Mouse (Mus musculus): ENCODE measurements around the gene Galntl6. TPM values are rescaled to one million over a fixed set of nuclear protein-coding genes. Genes with fewer than 3 reads are reported as not detected.

Gene Galntl6
- polyA plus RNA-seq, 1 experiment from 2014 or later = 0.35 TPM

DNA sequence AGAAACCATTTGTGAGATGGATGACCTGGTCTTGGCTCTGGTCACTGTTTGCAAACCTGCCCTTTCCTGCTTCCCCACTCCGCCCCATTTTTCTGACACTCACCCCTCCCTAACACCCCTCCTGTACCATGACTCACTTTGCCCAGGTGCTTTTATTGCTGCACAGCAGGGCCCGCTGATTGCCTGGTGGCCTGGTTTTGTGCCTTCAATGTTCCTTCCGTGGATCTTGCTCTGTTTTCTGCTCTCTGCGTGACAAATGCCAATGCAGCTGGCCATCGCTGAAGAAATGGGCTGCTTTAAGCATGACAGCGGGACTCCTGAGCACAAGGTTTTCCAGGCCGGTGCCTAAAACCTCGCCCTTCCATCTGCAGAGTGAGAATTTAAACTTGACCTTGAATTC is 1171.1 kb downstream of the Galntl6 start:
- 38% methylated on average over 8 of the region's 8 CpGs for WGBS
- Histone ChIP-seq H3K27me3 (no peaks in the 10 kb centered on the region), H3K9ac (no peak overlapping the region), H3K4me1 (0 out of 2 replicates have a peak, but pooled peaks cover 10% of the 10 kb centered on the region), H3K4me2 (no peak overlapping the region), H3K27ac (no peak overlapping the region), H3K4me3 (no peak overlapping the region), H3K36me3 (no peaks in the 10 kb centered on the region), H3K9me3 (no peaks in the 10 kb centered on the region)
- ATAC-seq (ENCODE audit: insufficient number of reproducible peaks, low FRiP score, low TSS enrichment, low read depth) = no peak

DNA sequence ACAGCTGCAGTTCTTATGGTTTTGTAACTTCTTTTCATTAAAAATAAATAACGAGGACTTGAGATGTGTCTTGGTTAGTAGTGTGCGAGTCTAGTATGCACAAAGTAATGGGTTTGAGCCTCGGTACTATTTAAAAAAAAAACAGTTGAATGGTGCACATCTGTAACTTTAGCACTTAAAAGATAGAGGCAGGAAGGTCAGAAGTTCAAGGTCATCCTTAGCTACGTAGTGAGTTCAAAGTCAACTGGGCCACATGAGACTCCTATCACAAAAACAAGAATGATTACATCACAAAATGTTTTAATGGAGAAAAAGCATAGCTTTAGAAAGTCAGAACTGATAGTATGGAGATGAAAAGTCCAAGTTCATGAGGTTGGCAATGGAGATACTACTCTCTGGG is 1175.2 kb downstream of the Galntl6 start:
- H3K9ac ChIP-seq = no peak overlapping the region
- H3K4me3 ChIP-seq = no peak overlapping the region
- no peaks in the 10 kb centered on the region for H3K27me3 ChIP-seq
- 0 out of 2 replicates have a peak, but pooled peaks cover 10% of the 10 kb centered on the region for H3K4me1 ChIP-seq
- H3K4me2 ChIP-seq = no peak overlapping the region
- H3K36me3 ChIP-seq = no peaks in the 10 kb centered on the region
- no peak overlapping the region for H3K27ac ChIP-seq
- 81% methylated on average over 4 of the region's 4 CpGs for WGBS
- no peak for ATAC-seq (ENCODE audit: insufficient number of reproducible peaks, low FRiP score, low TSS enrichment, low read depth)
- no peaks in the 10 kb centered on the region for H3K9me3 ChIP-seq

DNA sequence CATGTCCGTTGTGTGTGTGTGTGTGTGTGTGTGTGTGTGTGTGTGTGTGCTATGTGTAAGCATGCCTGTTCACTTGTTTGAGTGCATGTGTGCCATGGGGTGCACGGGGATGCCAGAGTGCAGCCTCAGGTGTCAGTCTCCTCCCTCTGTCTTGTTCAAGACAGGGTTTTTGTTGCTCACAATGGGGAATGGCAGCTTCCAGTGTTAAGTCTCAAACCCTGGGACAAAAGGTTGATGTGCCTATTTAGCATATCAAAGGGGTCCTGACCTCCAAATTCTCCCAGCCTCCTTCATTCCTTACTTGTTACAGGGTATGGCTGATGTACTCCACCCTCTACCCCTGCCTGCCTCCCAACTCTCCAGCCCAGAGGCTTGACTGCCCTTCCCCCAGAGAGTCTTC is 1179.6 kb downstream of the Galntl6 start:
- H3K9me3 ChIP-seq = no peaks in the 10 kb centered on the region
- no peaks in the 10 kb centered on the region for H3K27me3 ChIP-seq
- ATAC-seq (ENCODE audit: insufficient number of reproducible peaks, low FRiP score, low TSS enrichment, low read depth) = no peak
- H3K9ac ChIP-seq = no peak overlapping the region
- H3K4me3 ChIP-seq = no peak overlapping the region
- WGBS = 24% methylated on average over 2 of the region's 2 CpGs
- H3K36me3 ChIP-seq = no peaks in the 10 kb centered on the region
- H3K4me2 ChIP-seq = no peak overlapping the region
- H3K27ac ChIP-seq = no peak overlapping the region
- no peaks in the 10 kb centered on the region for H3K4me1 ChIP-seq

DNA sequence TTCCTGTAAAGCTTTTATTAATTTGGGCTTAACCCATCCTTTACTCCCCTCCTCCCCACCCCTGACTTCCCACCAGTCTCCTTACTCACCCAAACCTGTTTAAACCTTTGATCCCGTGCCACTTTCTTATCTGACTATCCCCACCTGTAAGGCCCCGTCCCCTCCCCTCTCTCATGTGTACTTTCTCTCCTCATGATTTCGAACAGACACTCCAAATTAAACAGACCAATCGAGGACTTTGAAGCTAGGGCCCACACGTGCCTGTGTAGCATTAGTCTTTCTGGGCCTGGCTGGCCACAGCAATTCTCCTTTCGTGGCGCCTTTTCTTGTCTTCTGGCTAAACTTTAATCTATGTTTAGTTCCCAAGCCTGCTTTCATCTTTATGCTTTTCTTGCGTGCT is 1180.8 kb downstream of the Galntl6 start:
- ATAC-seq (ENCODE audit: insufficient number of reproducible peaks, low FRiP score, low TSS enrichment, low read depth) = no peak
- H3K36me3 ChIP-seq = no peaks in the 10 kb centered on the region
- H3K9ac ChIP-seq = no peak overlapping the region
- H3K27me3 ChIP-seq = no peaks in the 10 kb centered on the region
- no peak overlapping the region for H3K27ac ChIP-seq
- 71% methylated on average over 8 of the region's 8 CpGs for whole genome bisulfite sequencing
- H3K4me1 ChIP-seq = no peaks in the 10 kb centered on the region
- H3K9me3 ChIP-seq = no peaks in the 10 kb centered on the region
- H3K4me3 ChIP-seq = no peak overlapping the region
- H3K4me2 ChIP-seq = no peak overlapping the region

DNA sequence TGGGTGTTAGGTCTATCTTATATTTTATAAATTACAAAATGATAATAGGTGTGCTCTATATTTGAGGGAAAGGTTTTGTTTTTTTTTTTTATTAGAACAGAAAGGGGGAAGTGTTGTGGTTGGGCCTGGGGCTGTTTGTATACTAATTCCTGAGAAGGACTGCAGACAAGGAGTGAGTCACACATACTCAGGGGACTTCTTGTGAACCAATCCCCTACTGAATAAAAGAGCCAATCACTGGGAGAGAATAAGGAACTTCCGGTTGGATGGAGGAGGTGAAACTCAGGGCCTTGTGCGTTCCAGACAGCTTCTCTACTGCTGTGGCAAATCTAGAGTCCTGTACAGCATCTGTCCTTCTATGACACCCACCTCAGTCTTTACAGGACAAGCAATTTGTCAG is 1184.2 kb downstream of the Galntl6 start:
- H3K4me1 ChIP-seq = no peaks in the 10 kb centered on the region
- no peaks in the 10 kb centered on the region for H3K27me3 ChIP-seq
- ATAC-seq (ENCODE audit: insufficient number of reproducible peaks, low FRiP score, low TSS enrichment, low read depth) = no peak
- no peaks in the 10 kb centered on the region for H3K9me3 ChIP-seq
- WGBS = 74% methylated on average over 2 of the region's 2 CpGs
- no peak overlapping the region for H3K27ac ChIP-seq
- no peak overlapping the region for H3K9ac ChIP-seq
- H3K36me3 ChIP-seq = no peaks in the 10 kb centered on the region
- H3K4me2 ChIP-seq = no peak overlapping the region
- no peak overlapping the region for H3K4me3 ChIP-seq

DNA sequence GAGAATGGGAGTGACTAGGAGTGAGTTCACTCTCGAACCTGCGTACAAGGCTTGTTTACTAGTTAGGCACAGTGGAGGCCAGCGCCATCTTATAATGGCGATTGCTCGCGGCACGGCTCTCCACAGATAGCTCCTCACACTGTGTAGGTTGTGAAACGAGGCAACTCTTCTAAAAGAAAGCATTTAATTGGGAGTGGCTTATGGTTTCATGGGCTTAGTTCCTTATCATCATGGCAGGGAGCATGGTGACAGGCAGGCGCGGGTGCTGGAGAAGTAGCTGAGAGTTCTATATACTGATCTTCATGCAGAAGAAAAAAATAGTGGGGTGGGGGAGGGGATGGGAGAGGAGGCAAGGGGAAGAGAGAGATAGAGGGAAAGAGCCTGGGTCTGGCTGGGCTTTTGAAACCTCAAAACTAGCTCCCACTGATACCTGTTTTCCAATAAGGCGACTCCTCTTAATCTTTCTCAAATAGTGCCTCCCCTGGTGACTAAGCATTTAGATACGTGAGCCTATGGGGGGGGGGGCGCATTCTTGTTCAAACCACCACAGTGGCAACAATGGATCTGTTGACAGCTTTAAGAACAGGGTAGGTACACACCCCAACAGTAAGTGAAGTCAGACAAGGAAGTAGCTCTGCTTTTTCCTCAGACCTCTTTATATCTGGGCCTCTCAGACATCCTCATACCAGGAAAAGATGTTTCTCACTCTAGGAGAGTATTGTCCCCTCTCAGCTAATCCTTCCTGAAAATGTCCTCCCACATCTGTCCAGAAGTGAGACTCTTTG is 1187.4 kb downstream of the Galntl6 start:
- Histone ChIP-seq H3K4me3 (no peak overlapping the region), H3K36me3 (no peaks in the 10 kb centered on the region), H3K9me3 (no peaks in the 10 kb centered on the region), H3K4me2 (no peak overlapping the region), H3K27ac (no peak overlapping the region), H3K27me3 (no peaks in the 10 kb centered on the region), H3K4me1 (no peaks in the 10 kb centered on the region), H3K9ac (no peak overlapping the region)
- 91% methylated on average over 13 of the region's 13 CpGs for WGBS
- ATAC-seq (ENCODE audit: insufficient number of reproducible peaks, low FRiP score, low TSS enrichment, low read depth) = no peak

Other genes with a start within 250 kb of the Galntl6 start
- gene BC030500, start 885 bp downstream of the Galntl6 start, polyA plus RNA-seq (2015; fragmentation: Nextera tagmentation; extraction: Ambion mirVana) = 0.29 and 0.31 TPM in 2 replicates

All from limb, embryonic 15.5 days (tissue).